Mouse (Mus musculus): ENCODE data around the gene Cacng4.
A peak's percentile ranks its signal among the peaks of the same experiment; 100 is the strongest.

Cacng4 gene

GRCm38 (mm10) chr11:107794547-107795269 is at the start of gene Cacng4:
TSS of gene Cacng4 (minus strand) at chr11:107794557.
- peak; percentile 19 to 41 for DNase-seq

- no peak for DNase-seq
Measured at GRCm38 (mm10) chr11:107833351-107834040, 39.1 kb upstream of the Cacng4 start.

- DNase-seq, result no peak
Measured at GRCm38 (mm10) chr11:107817196-107817595, 22.8 kb upstream of the Cacng4 start.

- DNase-seq, result no peak
Measured at GRCm38 (mm10) chr11:107812941-107813648, 18.7 kb upstream of the Cacng4 start.

- DNase-seq, result no peak
Measured at GRCm38 (mm10) chr11:107812429-107812828, 18.1 kb upstream of the Cacng4 start.

- DNase-seq, result no peak
Measured at GRCm38 (mm10) chr11:107808508-107808907, 14.2 kb upstream of the Cacng4 start.

GRCm38 (mm10) chr11:107806058-107806457 is 11.7 kb upstream of the Cacng4 start:
- no peak for DNase-seq

- DNase-seq, result no peak
Measured at GRCm38 (mm10) chr11:107801946-107802345, 7.6 kb upstream of the Cacng4 start.

GRCm38 (mm10) chr11:107799331-107799730 is 5.0 kb upstream of the Cacng4 start:
- no peak for DNase-seq

GRCm38 (mm10) chr11:107796346-107796745 is 2.0 kb upstream of the Cacng4 start:
- DNase-seq, result no peak

GRCm38 (mm10) chr11:107795384-107796035 is 1.2 kb upstream of the Cacng4 start:
- DNase-seq, result no peak

- DNase-seq, result peak; percentile 8 to 29
Measured at GRCm38 (mm10) chr11:107794103-107794493, 259 bp downstream of the Cacng4 start.

- no peak for DNase-seq
Measured at GRCm38 (mm10) chr11:107793200-107794102, 906 bp downstream of the Cacng4 start.

GRCm38 (mm10) chr11:107792136-107792535 is 2.2 kb downstream of the Cacng4 start:
- no peak for DNase-seq

GRCm38 (mm10) chr11:107785761-107786160 is 8.6 kb downstream of the Cacng4 start:
- DNase-seq, result no peak

- DNase-seq, result no peak
Measured at GRCm38 (mm10) chr11:107785288-107785687, 9.1 kb downstream of the Cacng4 start.

GRCm38 (mm10) chr11:107783861-107784754 is 10.2 kb downstream of the Cacng4 start:
- no peak for DNase-seq

GRCm38 (mm10) chr11:107782591-107782990 is 11.8 kb downstream of the Cacng4 start:
- no peak for DNase-seq

GRCm38 (mm10) chr11:107778859-107779258 is 15.5 kb downstream of the Cacng4 start:
- no peak for DNase-seq

GRCm38 (mm10) chr11:107777487-107777886 is 16.9 kb downstream of the Cacng4 start:
- no peak for DNase-seq

GRCm38 (mm10) chr11:107773312-107773711 is 21.0 kb downstream of the Cacng4 start:
- no peak for DNase-seq

Data from lung, postnatal 4 days (tissue).